Mouse (Mus musculus) right cerebral cortex, postnatal 10 days (tissue): ENCODE results near the gene Cd300ld5.
"Not testable (repeated sequence)": the region's sequence is repeated elsewhere in the genome, so short reads cannot be mapped to it uniquely, and the experiment has no call there.

ENCODE experiments used
- DNase-seq, 2 experiments: peaks; one replicate each; pipeline ENCODE4 v3.0.0; 2021; ENCODE audit warnings: low spot score in 2 of 2

Cd300ld5 gene

GRCm38 (mm10) chr11:115037669-115038068 lies at the start of gene Cd300ld5:
Gene Cd300ld5, minus strand, starts transcription at chr11:115037769.
- not testable (repeated sequence) for DNase-seq

- no peak for DNase-seq
These were observed 48.6 kb upstream of the Cd300ld5 start for GRCm38 (mm10) chr11:115086213-115086612.

GRCm38 (mm10) chr11:115085064-115085463 lies 47.5 kb upstream of the Cd300ld5 start:
- no peak for DNase-seq

DNA sequence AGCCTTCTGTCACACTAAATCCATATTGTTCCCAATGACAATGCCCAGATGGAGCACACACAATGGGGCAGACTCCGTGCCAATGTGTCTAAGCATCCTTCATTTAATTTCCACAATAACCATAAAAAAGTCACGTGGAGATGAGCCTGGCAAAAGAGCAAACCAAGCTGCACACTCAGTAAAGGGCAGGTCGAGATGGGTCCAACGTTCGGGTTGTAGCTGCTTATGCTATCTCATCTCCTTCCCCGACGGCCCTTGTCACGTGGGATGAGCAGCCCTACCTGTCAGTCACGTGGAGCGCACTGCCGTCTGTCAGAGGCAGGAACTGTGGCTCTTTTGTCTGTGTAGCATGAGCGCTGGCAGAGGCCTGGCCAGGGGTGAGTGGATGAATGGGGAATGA lies 47.0 kb upstream of the Cd300ld5 start:
- no peak for DNase-seq

DNA sequence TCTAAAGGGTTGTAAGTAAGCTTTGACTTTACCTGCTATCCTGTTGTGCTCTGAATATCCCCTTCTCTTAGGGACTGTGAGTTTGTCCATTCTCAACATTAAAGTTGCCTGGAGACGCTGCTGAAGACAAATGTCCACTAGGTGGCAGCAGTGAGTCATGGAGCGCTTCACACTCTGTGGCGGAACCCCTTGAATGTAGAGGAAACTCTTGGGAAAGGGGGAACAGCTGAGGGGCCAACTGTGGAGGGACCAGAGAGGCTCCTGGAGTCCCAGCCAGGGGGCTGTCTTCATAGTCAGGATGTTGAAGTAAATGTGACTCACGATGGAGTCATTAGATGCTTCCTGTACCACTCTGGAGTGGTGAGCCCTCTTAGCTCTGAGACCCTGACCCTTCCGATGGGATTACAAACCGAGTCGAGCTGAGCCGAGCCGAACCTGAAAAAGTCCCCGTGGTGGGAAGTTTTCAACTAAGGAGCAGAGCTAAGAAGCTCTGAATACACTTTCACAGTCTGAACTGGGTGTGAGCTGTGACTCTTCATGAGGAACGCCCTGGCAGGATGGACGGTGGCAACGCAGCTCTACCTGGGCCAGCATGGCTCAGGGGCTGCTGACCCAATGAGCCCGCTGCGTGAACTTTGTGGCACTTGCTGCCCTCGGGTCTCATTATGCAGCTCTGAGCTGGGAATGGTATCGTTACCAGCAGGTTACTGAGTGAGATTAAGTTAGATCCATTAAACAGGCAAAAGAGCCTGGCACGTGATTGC lies 46.0 kb upstream of the Cd300ld5 start:
- peak; percentile 71 to 86 for DNase-seq

DNA sequence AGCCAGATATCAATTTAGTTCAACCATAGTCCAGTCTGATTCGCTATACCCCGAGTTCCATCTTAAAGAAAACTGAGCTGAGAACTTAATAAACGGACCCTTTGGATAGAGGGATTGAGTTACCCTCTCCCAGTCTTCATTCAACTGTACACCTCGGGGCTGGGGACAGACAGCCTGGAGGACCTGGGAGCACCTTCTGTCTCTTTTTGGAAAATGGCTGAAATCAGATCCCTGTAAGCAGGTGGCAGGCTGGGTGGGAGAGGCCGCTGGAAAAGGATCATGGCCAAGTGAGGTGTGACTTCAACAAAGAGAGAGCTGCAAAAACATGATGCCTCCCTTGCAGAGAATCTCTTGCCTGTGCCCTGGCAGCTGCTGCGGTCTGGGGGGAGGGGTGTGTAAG lies 44.6 kb upstream of the Cd300ld5 start:
- no peak for DNase-seq

- DNase-seq: no peak
These were observed 43.8 kb upstream of the Cd300ld5 start for GRCm38 (mm10) chr11:115081373-115081772.

- DNase-seq: peak; percentile 69 to 70
These were observed 43.3 kb upstream of the Cd300ld5 start for GRCm38 (mm10) chr11:115080886-115081285.

GRCm38 (mm10) chr11:115078680-115079079 lies 41.1 kb upstream of the Cd300ld5 start:
- no peak for DNase-seq

DNA sequence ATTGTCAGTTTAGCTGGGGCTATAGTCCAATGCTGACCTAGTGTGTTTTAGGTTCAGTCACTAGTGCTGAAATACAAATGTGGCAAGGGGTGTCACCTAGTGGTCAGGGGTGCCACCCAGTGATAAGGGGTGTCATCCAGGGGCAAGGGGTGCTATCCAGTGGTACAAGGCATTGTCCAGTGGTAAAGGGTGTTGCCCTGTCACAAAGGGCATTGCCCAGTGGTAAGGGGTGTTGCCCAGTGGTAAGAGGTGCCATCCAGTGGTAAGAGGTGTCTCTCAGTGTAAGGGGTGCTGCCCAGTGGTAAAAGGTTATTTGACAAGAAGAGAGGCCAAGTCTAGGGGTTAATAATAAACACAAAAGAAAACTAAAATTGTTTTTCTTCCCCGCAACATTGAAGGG lies 39.9 kb upstream of the Cd300ld5 start:
- no peak for DNase-seq

- no peak for DNase-seq
These were observed 38.3 kb upstream of the Cd300ld5 start for GRCm38 (mm10) chr11:115075859-115076258.

GRCm38 (mm10) chr11:115075407-115075806 lies 37.8 kb upstream of the Cd300ld5 start:
- DNase-seq: no peak

DNA sequence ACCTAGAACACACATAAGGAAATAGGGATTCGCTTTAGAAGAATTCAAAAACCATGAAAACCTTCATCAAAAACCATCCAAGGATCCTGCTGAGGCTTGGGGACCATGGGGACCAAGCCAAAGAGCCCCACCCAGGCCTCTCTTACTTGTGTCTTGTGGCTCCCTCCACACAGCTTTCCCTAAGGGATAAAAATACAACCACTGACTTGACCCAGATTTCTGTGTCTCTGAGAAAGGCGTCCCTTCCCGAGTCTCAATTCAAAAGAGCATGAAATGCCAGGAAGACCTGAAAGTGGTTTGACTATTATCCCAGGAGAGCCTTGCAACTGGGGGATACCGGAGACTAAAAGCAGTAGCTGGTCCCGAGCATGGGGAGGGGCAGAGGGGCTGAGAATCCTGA lies 35.4 kb upstream of the Cd300ld5 start:
- no peak for DNase-seq

GRCm38 (mm10) chr11:115071631-115072294 lies 34.2 kb upstream of the Cd300ld5 start:
- peak; percentile 37 to 46 for DNase-seq

DNA sequence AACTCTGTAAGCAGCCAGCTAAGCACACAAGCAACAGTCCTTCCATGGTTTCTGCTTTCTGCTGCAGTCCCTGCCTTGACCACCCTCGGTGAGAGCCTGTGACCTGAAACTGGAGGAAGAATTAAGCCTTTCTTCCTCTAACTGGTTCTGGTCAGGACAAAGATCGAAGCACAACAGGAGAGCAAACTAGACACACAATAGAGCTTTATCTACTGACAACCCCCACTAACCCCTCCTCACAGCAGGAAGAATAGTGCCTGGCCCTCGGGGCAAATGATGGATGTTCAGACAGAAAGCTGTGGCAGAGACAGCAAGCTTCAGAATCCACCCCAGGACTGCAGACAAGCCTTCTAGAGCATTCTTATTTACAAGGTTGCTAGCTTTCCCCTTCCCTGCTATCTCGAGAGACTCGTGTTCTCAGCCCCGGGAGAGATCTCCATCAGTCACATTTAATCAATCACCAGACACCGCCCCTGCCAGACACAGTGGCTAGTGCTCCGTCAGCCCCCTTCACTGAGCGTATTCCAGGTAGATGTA lies 33.5 kb upstream of the Cd300ld5 start:
- no peak for DNase-seq

GRCm38 (mm10) chr11:115066768-115067167 lies 29.2 kb upstream of the Cd300ld5 start:
- DNase-seq: no peak

DNA sequence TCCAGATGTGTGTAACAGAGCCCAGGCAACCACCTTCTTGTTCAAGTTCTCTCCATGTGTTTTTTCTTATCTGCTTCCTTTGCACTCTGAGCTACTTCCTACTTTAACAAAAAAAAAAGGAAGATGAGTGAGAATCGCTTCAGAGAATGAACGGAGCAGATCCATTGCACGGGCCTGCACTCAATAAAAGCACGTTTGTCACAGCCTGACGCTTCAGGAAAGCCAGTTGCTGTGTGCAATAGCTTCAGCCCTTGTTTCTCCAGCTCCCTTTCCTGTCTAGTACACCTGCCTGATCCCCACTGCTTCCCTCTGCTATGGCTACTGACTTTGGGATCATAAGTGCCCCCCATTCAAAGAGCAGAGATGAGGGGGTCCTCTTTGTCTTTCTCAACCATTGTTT lies 24.5 kb upstream of the Cd300ld5 start, which contains the start of gene Cd300e:
Gene Cd300e (minus strand): TSS at position 101 of the 400 bp plus-strand sequence.
- DNase-seq: no peak

- DNase-seq: no peak
These were observed 22.2 kb upstream of the Cd300ld5 start for GRCm38 (mm10) chr11:115059797-115060196.

DNA sequence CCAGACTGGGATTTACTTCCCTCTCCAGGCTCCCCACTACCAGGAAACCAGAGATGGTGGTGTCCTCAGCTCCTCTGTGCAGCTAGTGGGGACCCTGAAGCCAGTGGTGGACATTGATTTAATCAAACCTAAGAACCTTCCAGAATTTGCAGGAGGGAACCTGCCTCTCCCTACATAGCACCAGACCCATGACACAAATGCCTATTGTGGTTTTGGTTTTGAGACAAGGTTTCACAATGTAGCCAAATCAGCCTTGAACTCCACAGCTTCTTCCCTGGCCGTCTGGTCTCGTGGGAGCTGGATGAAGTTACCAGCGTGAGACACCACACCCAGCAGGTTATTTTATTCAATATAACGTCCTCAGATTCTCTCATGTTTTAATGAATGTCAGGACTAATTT lies 21.1 kb upstream of the Cd300ld5 start:
- DNase-seq: no peak

- DNase-seq: no peak
These were observed 17.0 kb upstream of the Cd300ld5 start for GRCm38 (mm10) chr11:115054537-115054936.

DNA sequence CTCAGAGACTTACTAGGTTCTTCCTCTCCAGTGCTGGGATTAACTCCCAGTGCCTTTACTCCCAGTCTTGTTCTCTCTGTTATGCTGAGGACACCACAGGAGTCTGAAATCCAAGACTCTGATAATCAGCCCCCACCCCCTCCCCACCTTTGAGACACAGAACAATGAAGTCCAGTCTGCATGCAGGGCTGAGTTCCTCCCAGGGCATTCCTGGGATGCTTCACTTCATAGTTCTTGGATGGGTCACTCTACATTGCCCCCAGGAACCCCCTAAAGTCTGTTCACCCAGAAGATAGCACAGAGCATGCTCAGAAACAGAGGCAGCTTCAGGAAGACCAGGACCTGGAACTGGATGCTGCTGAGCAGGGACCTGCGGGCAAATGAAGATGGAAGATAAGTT lies 15.4 kb upstream of the Cd300ld5 start:
- DNase-seq: no peak

GRCm38 (mm10) chr11:115052206-115052605 lies 14.6 kb upstream of the Cd300ld5 start:
- no peak for DNase-seq
